Mouse (Mus musculus): ENCODE measurements around the gene Sele.

DNA sequence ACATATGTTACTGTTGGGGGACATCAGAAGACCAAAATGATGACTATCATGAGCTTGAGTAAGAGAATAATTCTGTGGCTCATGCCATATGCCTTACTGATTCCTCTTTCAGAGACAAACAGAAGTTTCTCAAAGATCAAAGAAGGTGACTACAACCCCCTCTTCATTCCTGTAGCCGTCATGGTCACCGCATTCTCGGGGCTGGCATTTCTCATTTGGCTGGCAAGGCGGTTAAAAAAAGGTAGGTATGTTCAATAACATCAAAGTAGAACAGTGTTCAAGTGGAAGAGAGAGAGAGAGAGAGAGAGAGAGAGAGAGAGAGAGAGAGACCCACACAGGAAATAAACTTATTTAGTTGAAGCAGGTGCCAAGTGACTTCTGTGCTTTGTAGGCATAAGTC, 24.0 kb downstream of the Sele start:
- no peak for TF ChIP-seq POLR2A (IDR thresholded peaks at IDR 0.05; ENCODE audit: insufficient read depth, low read depth, low read length)
- no peak for TF ChIP-seq CTCF (IDR thresholded peaks at IDR 0.05; ENCODE audit: insufficient read depth, low read depth, low read length)
